ENCODE assay signal across 7 mouse cellular contexts in genomic region chr3:122169616-122170178, GRCm38 (mm10).
DNase-seq lines count a peak whose midpoint lies in the region; ATAC-seq and TF ChIP-seq lines count a peak whose summit lies in the region.

No protein-coding gene starts in this region.

- peak; percentile 85 for ATAC-seq in lung, postnatal 0 days

- H3ac ChIP-seq in C2C12 (ENCODE audit: control insufficient read depth, insufficient read length, low read depth), result no peak overlapping the region

- no peaks in the 10 kb centered on the region for H3K79me3 ChIP-seq in C2C12 (ENCODE audit: low read depth)

- no peaks in the 10 kb centered on the region for H3K9me3 ChIP-seq in MEL (replicated peaks; ENCODE audit: insufficient read depth, low read length)
- H3K9me3 ChIP-seq in lung, postnatal 0 days (ENCODE audit: low read length), result no peaks in the 10 kb centered on the region

- TF ChIP-seq CTCF in C2C12 (IDR thresholded peaks at IDR 0.05; ENCODE audit: control insufficient read depth, insufficient read depth, insufficient read length), result peak; percentile 56
- TF ChIP-seq CTCF in MEL (IDR thresholded peaks at IDR 0.05 in 2 of 3, conservative IDR thresholded peaks at IDR 0.05 in 1 of 3; ENCODE audit: control insufficient read depth in 1 of 3, insufficient read depth in 1 of 3, low read depth in 2 of 3, low read length in 3 of 3, poor library complexity in 1 of 3, severe bottlenecking in 1 of 3), result peak; percentile 56 to 67 (median 60)
- peak; percentile 94 for TF ChIP-seq CTCF in lung, postnatal 0 days (IDR thresholded peaks at IDR 0.05)

- H3K4me1 ChIP-seq in MEL (ENCODE audit: control insufficient read depth in 1 of 2, insufficient read depth in 2 of 2, low read length in 2 of 2), result no peaks in the 10 kb centered on the region
- no peaks in the 10 kb centered on the region for H3K4me1 ChIP-seq in lung, postnatal 0 days (ENCODE audit: insufficient read depth, low read depth, low read length)

- H3K79me2 ChIP-seq in C2C12 (ENCODE audit: control insufficient read depth, insufficient read depth) (no peaks in the 10 kb centered on the region), MEL (ENCODE audit: control insufficient read depth, insufficient read depth, low read length, poor library complexity) (no peaks in the 10 kb centered on the region)

- H3K4me2 ChIP-seq in lung, postnatal 0 days (replicated peaks; ENCODE audit: low read depth, low read length), result no peak overlapping the region

- TF ChIP-seq POLR2A in MEL (IDR thresholded peaks at IDR 0.05; ENCODE audit: control insufficient read depth in 1 of 2, insufficient read depth in 1 of 2, low read depth in 1 of 2, low read length in 2 of 2, poor library complexity in 1 of 2), result no peak

- DNase-seq in MEL (ENCODE audit: low read depth, low spot score), result peak; percentile 60
- peak; percentile 81 for DNase-seq in cerebellum, adult 11-12 months
- DNase-seq in frontal cortex, postnatal 36 days (ENCODE audit: low spot score in 2 of 2), result peak; percentile 13 to 42
- DNase-seq in kidney, postnatal 10 days, result peak; percentile 87
- peak; percentile 91 for DNase-seq in lung, postnatal 0 days (ENCODE audit: low spot score)
- DNase-seq in right cerebral cortex, postnatal 14 days, result peak; percentile 56

- peak; percentile 62 for TF ChIP-seq RAD21 in MEL (IDR thresholded peaks at IDR 0.05; ENCODE audit: low read depth, low read length)

- H3K4me3 ChIP-seq in C2C12 (ENCODE audit: insufficient read depth, poor library complexity, severe bottlenecking), result no peak overlapping the region
- H3K4me3 ChIP-seq in MEL (ENCODE audit: control insufficient read depth in 1 of 2, insufficient read depth in 1 of 2, low read depth in 2 of 2, low read length in 2 of 2), result no peak overlapping the region
- H3K4me3 ChIP-seq in lung, postnatal 0 days (ENCODE audit: low read depth, low read length), result no peak overlapping the region

- peaks cover 28% of the 10 kb centered on the region for H3K27me3 ChIP-seq in C2C12 (ENCODE audit: control insufficient read depth, insufficient read depth, insufficient read length)
- no peaks in the 10 kb centered on the region; a peak in 1 of 4 replicates for H3K27me3 ChIP-seq in MEL (ENCODE audit: control insufficient read depth in 1 of 2, insufficient read depth in 2 of 2, low read length in 2 of 2)
- no peaks in the 10 kb centered on the region for H3K27me3 ChIP-seq in lung, postnatal 0 days (replicated peaks; ENCODE audit: insufficient read depth, low read length)

- no peaks in the 10 kb centered on the region for H3K36me3 ChIP-seq in C2C12 (ENCODE audit: control insufficient read depth, insufficient read depth)
- no peaks in the 10 kb centered on the region for H3K36me3 ChIP-seq in MEL (ENCODE audit: control insufficient read depth in 1 of 2, insufficient read depth in 2 of 2, low read length in 2 of 2)
- H3K36me3 ChIP-seq in lung, postnatal 0 days (ENCODE audit: insufficient read depth, low read length), result no peaks in the 10 kb centered on the region

- 42% methylated on average over 10 of the region's 10 CpGs for WGBS in lung, postnatal 0 days

- H3K9ac ChIP-seq in MEL (ENCODE audit: control insufficient read depth, low read depth, low read length, poor library complexity, severe bottlenecking), result no peak overlapping the region
- H3K9ac ChIP-seq in lung, postnatal 0 days (replicated peaks; ENCODE audit: low read depth), result no peak overlapping the region

- no peak for TF ChIP-seq EP300 in MEL (IDR thresholded peaks at IDR 0.05; ENCODE audit: low read depth in 1 of 2, low read length in 2 of 2)
- no peak for TF ChIP-seq EP300 in lung, postnatal 0 days (IDR thresholded peaks at IDR 0.05)

- H3K27ac ChIP-seq in MEL (ENCODE audit: control insufficient read depth, low read depth, low read length), result no peak overlapping the region
- H3K27ac ChIP-seq in lung, postnatal 0 days (ENCODE audit: low read length), result no peak overlapping the region

TF ChIP-seq in C2C12, 6 proteins besides CTCF, POLR2A, EP300 and RAD21:
- no peak for TF ChIP-seq USF1 (IDR thresholded peaks at IDR 0.05; ENCODE audit: low read depth)
- TF ChIP-seq MAX (IDR thresholded peaks at IDR 0.05), result no peak
- no peak for TF ChIP-seq MYOG (IDR thresholded peaks at IDR 0.05; ENCODE audit: control insufficient read depth, extremely low read depth, insufficient read length)
- no peak for TF ChIP-seq CEBPB (IDR thresholded peaks at IDR 0.05; ENCODE audit: low read depth)
- TF ChIP-seq MYOD1 (IDR thresholded peaks at IDR 0.05; ENCODE audit: control insufficient read depth, insufficient read length, low read depth), result no peak
- no peak for TF ChIP-seq FOSL1 (IDR thresholded peaks at IDR 0.05; ENCODE audit: insufficient read depth, low read length, poor library complexity, severe bottlenecking)
TF ChIP-seq in C2C12: peak in this region for 0.

TF ChIP-seq in MEL, 35 proteins besides CTCF, POLR2A, EP300 and RAD21:
- TF ChIP-seq SMC3 (IDR thresholded peaks at IDR 0.05; ENCODE audit: low read depth, low read length), result peak; percentile 67
- TF ChIP-seq TBP (IDR thresholded peaks at IDR 0.05; ENCODE audit: low read depth, low read length), result no peak
- peak; percentile 53 for TF ChIP-seq ZC3H11A (IDR thresholded peaks at IDR 0.05; ENCODE audit: low read depth, low read length)
- TF ChIP-seq ETS1 (IDR thresholded peaks at IDR 0.05; ENCODE audit: low read depth, low read length), result no peak
- no peak for TF ChIP-seq MAX (IDR thresholded peaks at IDR 0.05; ENCODE audit: low read length)
- no peak for TF ChIP-seq MAFK (IDR thresholded peaks at IDR 0.05; ENCODE audit: borderline replicate concordance, low read depth, low read length)
- TF ChIP-seq ZNF384 (IDR thresholded peaks at IDR 0.05; ENCODE audit: low read depth, low read length), result no peak
- no peak for TF ChIP-seq ZMIZ1 (IDR thresholded peaks at IDR 0.05; ENCODE audit: low read depth, low read length)

Comparison
In these comparisons a context has a peak if more than half of its experiments do, and no peak if none do; other contexts are left out.
1. DNase-seq: peak in every context shown above with its lines; median percentile 91 in lung, postnatal 0 days; 87 in kidney, postnatal 10 days; 81 in cerebellum, adult 11-12 months; 60 in MEL; 56 in right cerebral cortex, postnatal 14 days; 28 in frontal cortex, postnatal 36 days.